Mouse (Mus musculus) testis, adult 2 months (tissue): Measurements from ENCODE around the gene Cypt1.

Experiments
- CTCF ChIP-seq: fragments of 200-500 bp; IDR thresholded peaks from 2 replicates; pipeline ENCODE4 v1.5.1; 2012; ENCODE audit warnings: low read depth, mild to moderate bottlenecking, inconsistent platforms, low read length, moderate library complexity; ENCODE audit not compliant: control insufficient read depth, insufficient read depth, insufficient replicate concordance
- POLR2A ChIP-seq: fragments of 200-500 bp; IDR thresholded peaks from 2 replicates; pipeline ENCODE4 v1.6.1; 2012; ENCODE audit warnings: low read depth, mild to moderate bottlenecking, inconsistent platforms, low read length, moderate library complexity; ENCODE audit not compliant: control insufficient read depth

GRCm38 (mm10) chrX:16557061-16557460 is 34.4 kb downstream of the Cypt1 start:
- TF ChIP-seq CTCF = no peak
- TF ChIP-seq POLR2A = no peak
